Mouse (Mus musculus) E14TG2a.4 (cell line): ENCODE measurements around the gene Vmn1r79.
"Not testable (repeated sequence)": the region's sequence is repeated elsewhere in the genome, so short reads cannot be mapped to it uniquely, and the experiment has no call there.

ENCODE experiments used
- H3K27me3 ChIP-seq: 2 replicates; pipeline ENCODE4 v1.6.1; 2014; ENCODE audit warnings: low read length, control low read depth; ENCODE audit not compliant: insufficient read depth
- H3K36me3 ChIP-seq: 2 replicates; pipeline ENCODE4 v1.6.1; 2014; ENCODE audit warnings: low read length, control low read depth; ENCODE audit not compliant: insufficient read depth
- H3K4me1 ChIP-seq: replicated peaks from 2 replicates; pipeline ENCODE4 v1.6.1; 2014; ENCODE audit warnings: low read depth, low read length, control low read depth
- H3K4me3 ChIP-seq: replicated peaks from 2 replicates; pipeline ENCODE4 v1.5.1; 2014; ENCODE audit warnings: mild to moderate bottlenecking, low read length
- H3K9me3 ChIP-seq: 2 replicates; pipeline ENCODE4 v1.6.1; 2014; ENCODE audit warnings: low read length, control low read depth
- CTCF ChIP-seq: conservative IDR thresholded peaks from 2 replicates; pipeline ENCODE4 v1.5.1; 2014; ENCODE audit warnings: low read length
- NANOG ChIP-seq: IDR thresholded peaks from 2 replicates; pipeline ENCODE4 v1.6.1; 2014; ENCODE audit warnings: borderline replicate concordance, low read length, mixed read lengths
- POU5F1 ChIP-seq: IDR thresholded peaks from 2 replicates; pipeline ENCODE4 v1.6.1; 2014; ENCODE audit warnings: low read length, borderline replicate concordance

Gene Vmn1r79

GRCm38 (mm10) chr7:12170979-12171378 is at the start of gene Vmn1r79:
TSS of gene Vmn1r79 (plus strand) at chr7:12171279.
- not testable (repeated sequence) for H3K4me3 ChIP-seq, H3K27me3 ChIP-seq, H3K4me1 ChIP-seq, H3K9me3 ChIP-seq, H3K36me3 ChIP-seq

GRCm38 (mm10) chr7:12149957-12150356 is 21.1 kb upstream of the Vmn1r79 start, which contains the start of gene Vmn1r78:
TSS of gene Vmn1r78 (plus strand) at chr7:12150257.
- no peak for TF ChIP-seq POU5F1
- TF ChIP-seq NANOG = no peak
- TF ChIP-seq CTCF = no peak
- H3K36me3 ChIP-seq = no peaks in the 10 kb centered on the region
- H3K9me3 ChIP-seq = no peaks in the 10 kb centered on the region
- H3K4me1 ChIP-seq = no peaks in the 10 kb centered on the region
- no peak within 1 kb of the TSS for H3K4me3 ChIP-seq
- no peaks in the 10 kb centered on the region for H3K27me3 ChIP-seq

GRCm38 (mm10) chr7:12156463-12156862 is 14.6 kb upstream of the Vmn1r79 start:
- H3K36me3 ChIP-seq, H3K27me3 ChIP-seq: not testable (repeated sequence)

GRCm38 (mm10) chr7:12172926-12173325 is 1.8 kb downstream of the Vmn1r79 start:
- H3K36me3 ChIP-seq, H3K4me1 ChIP-seq, H3K4me3 ChIP-seq, H3K27me3 ChIP-seq, H3K9me3 ChIP-seq: not testable (repeated sequence)

More at GRCm38 (mm10) chr7:12156463-12156862, 14.6 kb upstream of the Vmn1r79 start:
- not testable (repeated sequence) for H3K9me3 ChIP-seq, H3K4me3 ChIP-seq, H3K4me1 ChIP-seq

- no peak within 1 kb of the TSS for H3K4me3 ChIP-seq
- H3K9me3 ChIP-seq = no peaks in the 10 kb centered on the region
- no peaks in the 10 kb centered on the region for H3K27me3 ChIP-seq
- H3K4me1 ChIP-seq = no peaks in the 10 kb centered on the region; the same call in 1 of the 2 replicates
- TF ChIP-seq CTCF (no peak; the same call in 1 of the 2 replicates), POU5F1 (no peak), NANOG (no peak)
- H3K36me3 ChIP-seq = no peaks in the 10 kb centered on the region
Observed at GRCm38 (mm10) chr7:12188986-12189385, 17.9 kb downstream of the Vmn1r79 start, which contains the start of gene Vmn1r80. TSS of gene Vmn1r80 (plus strand) at chr7:12189286.

GRCm38 (mm10) chr7:12204141-12204540 is 33.1 kb downstream of the Vmn1r79 start:
- Histone ChIP-seq H3K27me3 (no peaks in the 10 kb centered on the region), H3K4me1 (no peaks in the 10 kb centered on the region; the same call in 1 of the 2 replicates)

More at GRCm38 (mm10) chr7:12204141-12204540, 33.1 kb downstream of the Vmn1r79 start:
- Histone ChIP-seq H3K36me3 (no peaks in the 10 kb centered on the region), H3K9me3 (peaks cover 30% of the 10 kb centered on the region), H3K4me3 (no peak overlapping the region)
- TF ChIP-seq POU5F1 (no peak), CTCF (no peak), NANOG (no peak; the same call in 1 of the 2 replicates)
